Mouse (Mus musculus): ENCODE data around the gene Asf1b. TPM values are rescaled to one million over a fixed set of nuclear protein-coding genes. Genes with fewer than 3 reads are reported as not detected.
A peak's percentile ranks its signal among the peaks of the same experiment; 100 is the strongest.
"Not testable (repeated sequence)": the region's sequence is repeated elsewhere in the genome, so short reads cannot be mapped to it uniquely, and the experiment has no call there.

Asf1b gene
- total RNA-seq, 2 experiments from 2014 or later = 0.39 to 1.2 TPM

DNA sequence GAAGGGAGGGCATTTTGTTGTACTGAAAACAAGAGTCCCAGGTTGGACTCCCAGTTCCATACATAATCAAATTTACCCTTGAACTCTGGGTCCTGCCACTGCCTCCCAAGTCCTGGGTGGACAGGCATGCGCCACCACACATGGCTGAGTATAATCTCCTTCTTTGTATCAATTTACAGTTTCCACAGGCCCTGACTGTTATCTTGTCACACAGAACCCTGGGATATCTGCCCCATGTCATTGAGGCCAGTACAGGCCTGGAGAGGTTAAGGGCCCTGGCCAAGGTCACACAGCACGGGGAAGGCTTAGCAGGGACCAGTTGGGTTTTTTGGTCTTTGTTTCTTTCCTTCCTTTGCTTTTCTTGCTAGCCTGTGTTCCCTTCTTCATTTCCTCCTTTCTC is 37.2 kb downstream of the Asf1b start:
- DNase-seq (ENCODE audit: extremely low spot score in 1 of 2, low spot score in 1 of 2) = no peak

DNA sequence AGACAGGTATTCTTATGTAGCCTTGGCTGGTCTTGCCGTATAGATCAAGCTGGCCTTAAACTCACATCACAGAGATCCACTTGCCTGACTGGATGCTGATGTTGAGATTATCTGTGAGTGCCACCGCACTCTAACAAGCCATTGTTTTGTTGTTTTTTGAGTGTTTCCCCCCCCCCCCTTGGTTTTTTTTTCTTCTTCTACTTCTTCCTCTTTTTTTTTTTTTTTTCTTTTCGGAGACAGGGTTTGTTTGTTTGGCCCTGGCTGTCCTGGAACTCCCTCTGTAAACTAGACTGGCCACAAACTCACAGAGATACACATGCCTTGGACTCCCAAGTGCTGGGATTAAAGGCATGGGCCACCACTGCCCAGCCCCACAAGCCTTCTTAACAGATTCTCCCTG is 38.7 kb downstream of the Asf1b start:
- DNase-seq (ENCODE audit: extremely low spot score in 1 of 2, low spot score in 1 of 2) = no peak

DNA sequence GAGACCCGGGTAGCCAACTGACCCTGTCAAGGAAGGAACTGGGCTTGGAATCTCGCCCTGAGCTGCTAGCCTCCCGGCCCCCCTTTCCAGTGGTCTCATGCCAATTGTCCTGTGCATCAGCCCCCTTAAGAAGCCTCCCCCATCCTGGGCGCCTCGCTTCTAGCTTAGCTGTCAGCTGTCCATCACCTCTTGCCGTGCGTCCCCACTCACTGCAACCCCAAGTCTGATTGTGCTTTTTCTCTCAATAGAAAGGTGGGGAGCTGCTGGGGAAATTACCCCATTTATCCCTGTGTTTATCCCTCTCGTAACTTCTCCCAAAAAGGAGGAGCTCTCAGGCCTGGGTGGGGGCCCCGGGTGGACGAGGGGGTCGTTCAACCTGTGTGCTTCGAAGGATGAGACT is 40.7 kb downstream of the Asf1b start:
- DNase-seq (ENCODE audit: extremely low spot score in 1 of 2, low spot score in 1 of 2) = no peak

DNA sequence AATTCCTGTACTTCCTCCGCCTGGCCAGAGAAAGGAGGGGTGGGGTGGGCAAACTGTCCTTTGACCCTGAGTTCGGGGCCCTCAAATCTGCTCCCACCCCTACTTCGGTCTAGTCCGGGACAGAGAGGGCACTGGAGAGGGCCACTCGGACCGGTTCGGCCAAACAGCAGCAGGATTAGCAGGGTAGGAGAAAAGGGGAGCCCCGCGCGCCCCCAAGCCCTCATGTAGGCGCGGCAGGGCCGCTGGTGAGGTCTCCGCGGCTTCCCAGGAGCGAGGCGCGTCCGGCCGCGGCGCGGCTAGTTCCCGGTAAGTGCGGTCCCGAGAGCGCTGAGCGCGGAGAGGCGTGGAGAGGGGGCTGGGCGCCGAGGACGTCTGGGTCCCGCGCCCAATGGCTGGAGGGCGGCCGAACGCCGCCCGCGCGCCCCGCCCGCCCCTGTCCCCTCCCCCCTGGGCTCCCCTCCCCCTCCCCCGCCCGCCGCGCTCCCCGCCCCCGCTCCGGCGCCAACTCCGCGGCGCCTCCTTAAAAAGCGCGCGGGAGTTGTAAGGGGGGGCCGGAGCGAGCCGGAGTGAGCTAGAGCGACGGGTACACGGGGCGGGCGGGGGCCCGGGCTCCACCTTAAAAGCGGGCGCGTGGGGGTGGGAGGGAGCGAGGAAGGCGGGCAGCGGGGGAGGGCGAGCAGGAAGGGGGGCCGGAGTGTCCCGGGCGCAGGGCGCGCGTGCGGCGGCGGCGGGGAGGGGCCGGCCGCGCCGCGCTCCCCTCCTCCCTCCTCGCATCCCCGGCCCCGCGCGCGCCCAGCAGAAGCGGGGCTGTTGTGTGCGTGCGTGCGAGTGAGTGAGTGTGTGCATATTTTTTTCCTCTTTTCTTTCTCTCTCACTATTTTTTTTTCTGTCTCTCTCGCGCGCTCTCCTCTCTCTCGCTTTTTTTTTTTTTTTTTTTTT is 41.5 kb downstream of the Asf1b start:
- peak in 1 of 2 experiments; percentile 69 for DNase-seq (ENCODE audit: extremely low spot score in 1 of 2, low spot score in 1 of 2)

DNA sequence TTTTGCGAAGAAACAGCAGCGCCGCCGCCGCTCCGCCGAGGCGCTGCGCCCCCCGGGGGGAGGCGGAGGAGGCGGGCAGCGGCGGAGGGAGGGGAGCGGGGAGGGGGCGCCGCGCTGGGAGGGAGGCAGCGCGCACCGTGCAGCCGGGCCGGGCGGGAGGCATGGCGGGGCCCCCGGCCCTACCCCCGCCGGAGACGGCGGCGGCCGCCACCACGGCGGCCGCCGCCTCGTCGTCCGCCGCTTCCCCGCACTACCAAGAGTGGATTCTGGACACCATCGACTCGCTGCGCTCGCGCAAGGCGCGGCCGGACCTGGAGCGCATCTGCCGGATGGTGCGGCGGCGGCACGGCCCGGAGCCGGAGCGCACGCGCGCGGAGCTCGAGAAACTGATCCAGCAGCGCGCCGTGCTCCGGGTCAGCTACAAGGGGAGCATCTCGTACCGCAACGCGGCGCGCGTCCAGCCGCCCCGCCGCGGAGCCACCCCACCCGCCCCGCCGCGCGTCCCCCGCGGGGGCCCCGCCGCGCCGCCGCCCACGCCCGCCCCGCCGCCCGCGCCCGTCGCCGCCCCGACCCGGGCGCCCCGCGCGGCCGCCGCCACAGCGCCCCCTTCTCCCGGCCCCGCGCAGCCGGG is 42.3 kb downstream of the Asf1b start, which contains the start of gene Samd1:
Gene Samd1 (plus strand): TSS at position 162 of the 631 bp plus-strand sequence.
- DNase-seq (ENCODE audit: extremely low spot score in 1 of 2, low spot score in 1 of 2) = peak in 1 of 2 experiments; percentile 51

DNA sequence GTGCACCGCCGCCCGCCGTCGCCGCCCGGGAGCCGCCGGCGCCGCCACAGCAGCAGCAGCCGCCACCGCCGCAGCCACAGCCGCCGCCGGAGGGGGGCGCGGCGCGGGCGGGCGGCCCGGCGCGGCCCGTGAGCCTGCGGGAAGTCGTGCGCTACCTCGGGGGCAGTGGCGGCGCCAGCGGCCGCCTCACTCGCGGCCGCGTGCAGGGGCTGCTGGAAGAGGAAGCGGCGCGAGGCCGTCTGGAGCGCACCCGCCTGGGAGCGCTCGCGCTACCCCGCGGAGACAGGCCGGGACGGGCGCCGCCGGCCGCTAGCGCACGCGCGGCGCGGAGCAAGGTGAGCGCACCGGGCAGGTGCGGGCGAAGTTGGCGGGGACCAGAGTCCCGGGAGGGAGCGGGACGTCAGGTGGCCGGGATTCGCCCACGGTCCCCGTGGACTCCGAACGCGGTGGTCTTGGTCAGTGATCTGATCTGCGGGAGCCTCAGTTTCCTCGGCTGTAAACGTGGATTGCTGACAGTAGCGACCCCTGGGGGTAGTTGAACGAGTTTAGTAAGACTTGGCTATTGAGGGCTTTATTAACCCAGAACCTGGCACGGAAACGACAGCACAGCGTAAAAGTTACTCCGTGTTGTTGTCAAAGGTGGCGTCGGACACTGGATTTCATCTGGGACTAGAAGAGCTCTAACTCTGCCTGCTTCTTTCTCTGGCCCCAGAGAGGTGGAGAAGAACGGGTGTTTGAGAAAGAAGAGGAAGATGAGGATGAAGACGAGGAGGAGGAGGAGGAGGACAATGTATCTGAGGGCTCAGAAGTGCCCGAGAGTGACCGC is 43.1 kb downstream of the Asf1b start:
- peak in 1 of 2 experiments; percentile 55 for DNase-seq (ENCODE audit: extremely low spot score in 1 of 2, low spot score in 1 of 2)

DNA sequence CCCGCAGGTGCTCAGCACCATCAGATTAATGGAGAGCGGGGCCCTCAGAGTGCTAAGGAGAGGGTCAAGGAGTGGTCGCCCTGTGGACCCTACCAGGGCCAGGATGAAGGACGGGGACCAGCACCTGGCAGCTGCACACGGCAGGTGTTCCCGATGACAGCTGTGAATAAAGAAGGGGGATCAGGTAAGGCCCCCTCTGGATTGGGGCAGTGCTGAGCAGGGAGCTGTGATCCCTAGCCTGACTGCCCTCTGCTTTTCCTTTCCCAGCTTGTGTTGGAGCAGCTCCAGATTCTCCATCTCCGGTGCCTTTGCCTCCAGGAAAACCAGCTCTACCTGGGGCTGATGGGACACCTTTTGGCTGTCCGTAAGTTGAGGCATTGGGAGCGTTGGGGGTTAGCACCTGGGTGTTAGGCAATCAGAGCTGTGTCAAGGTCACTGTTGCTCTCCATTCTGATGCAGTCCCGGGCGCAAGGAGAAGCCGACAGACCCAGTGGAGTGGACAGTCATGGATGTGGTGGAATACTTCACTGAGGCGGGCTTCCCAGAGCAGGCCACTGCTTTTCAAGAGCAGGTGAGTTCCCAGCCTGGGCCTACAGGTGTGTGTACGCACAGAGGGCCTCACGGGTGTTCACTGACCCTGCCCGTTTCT is 43.9 kb downstream of the Asf1b start:
- no peak for DNase-seq (ENCODE audit: extremely low spot score in 1 of 2, low spot score in 1 of 2)

DNA sequence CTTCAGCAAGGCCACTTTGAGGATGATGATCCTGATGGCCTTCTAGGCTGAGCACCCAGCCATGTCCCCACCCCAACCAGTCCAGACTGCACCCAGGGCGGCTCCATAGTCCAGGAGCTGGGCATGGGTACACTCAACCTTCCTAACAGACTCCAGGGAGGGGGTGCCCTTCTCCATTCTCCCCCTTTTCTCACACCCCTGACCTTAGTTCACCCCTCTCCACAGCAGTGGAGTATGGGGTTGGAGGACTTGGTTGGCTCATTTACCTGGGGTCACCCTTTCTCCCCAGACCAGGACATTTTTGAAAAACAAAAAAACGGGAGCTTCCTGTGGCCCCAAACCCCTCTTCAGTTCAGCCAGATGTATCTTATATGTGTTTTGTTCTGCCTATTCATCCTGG is 44.5 kb downstream of the Asf1b start:
- no peak for DNase-seq (ENCODE audit: extremely low spot score in 1 of 2, low spot score in 1 of 2)

DNA sequence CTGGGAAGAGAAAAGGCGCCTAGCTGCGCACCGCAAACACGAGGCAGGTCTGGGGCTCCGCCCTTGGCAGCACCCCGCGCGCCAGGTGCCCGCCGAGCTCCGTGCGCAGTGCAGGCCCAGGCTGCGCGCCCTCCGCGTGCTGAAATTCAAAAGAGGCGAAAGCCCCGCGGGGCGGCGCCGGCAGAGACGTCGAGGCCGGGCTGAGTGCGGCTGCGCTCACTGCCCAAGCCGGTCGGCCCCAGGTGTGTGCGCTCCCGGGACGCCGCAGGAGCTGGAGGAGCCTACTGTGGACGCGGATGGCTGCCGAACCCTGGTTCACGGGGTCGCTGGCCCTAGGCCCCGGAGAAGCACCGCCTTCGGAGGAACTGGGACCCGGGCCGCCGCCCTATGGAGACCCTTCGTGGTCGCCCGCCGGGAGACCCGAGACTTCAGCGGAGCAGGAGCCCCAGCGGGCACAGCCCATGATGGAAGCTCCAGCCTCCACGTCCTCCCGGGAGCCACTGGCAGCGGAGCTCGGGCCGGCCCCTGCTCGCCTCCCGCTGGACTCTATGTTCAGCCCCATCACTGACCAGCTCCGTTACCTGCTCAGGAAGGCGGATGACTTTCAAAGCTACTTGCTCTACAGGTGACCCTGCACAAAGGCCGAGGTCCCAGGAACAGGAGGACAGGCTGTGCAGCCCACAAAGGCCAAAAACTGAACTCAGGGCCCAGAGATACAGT is 46.1 kb downstream of the Asf1b start, which contains the start of gene 1700067K01Rik:
Gene 1700067K01Rik (plus strand): TSS at position 222 of the 720 bp plus-strand sequence.
- DNase-seq (ENCODE audit: extremely low spot score in 1 of 2, low spot score in 1 of 2) = no peak

DNA sequence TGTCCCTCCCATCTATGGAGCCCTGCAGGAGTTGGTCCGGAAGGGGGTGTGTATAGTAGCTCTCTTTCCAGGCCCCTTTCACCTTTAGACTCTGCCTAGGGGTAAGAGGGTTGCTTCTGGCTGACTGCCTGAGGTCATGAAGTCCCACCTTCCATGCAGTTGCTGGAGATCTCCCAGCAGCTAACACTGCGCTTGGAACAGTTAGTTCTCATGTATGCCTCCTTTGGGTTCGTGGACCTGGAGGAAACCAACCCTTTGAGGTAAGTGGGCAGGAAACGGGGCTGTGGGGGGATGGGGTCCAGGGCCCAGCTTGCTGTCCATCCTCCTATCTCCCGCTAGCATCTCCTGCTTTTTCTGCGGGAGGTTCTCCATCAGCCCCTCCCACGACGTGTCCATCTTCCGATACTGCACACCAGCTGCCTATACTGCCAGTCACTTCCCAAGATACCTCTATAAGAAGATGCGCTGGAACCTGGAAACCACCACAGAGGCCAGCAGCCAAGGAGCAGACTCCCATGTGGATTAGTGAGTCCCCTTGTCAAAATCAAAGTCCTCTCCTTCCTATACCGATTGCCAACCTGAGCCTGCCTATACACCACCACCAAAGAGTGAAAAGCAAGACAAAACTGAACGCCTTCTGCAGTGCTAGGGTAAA is 47.8 kb downstream of the Asf1b start:
- no peak for DNase-seq (ENCODE audit: extremely low spot score in 1 of 2, low spot score in 1 of 2)

DNA sequence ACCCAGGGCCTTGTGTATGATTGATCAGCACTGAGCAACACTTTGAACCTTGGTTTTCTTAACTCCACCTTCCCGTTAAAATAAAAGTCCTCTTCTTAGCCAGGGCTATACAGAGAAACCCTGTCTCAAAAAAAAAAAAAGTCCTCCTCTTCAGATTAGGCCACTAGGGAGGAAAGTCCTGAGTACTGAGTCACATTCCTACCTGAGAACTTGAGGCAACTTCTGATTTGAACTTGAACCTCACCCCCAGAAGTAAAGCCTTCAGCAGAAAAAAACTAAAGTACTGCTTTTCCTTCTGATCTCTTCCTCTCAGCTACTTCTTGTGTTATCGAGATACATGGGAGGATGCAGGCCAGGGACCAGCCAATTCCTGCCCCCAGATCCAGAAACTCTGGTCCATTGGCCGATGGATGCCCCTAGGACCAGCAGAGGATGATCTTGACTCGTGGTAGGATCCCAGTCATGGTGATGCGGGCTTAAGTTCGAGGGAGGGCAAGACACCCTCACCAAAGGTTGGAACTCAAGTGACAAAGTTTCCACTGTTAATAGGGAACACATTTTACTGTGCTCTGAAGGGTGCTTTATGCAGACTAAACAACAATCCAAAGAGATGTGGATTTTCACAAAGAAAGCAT is 48.4 kb downstream of the Asf1b start:
- DNase-seq (ENCODE audit: extremely low spot score in 1 of 2, low spot score in 1 of 2) = no peak

DNA sequence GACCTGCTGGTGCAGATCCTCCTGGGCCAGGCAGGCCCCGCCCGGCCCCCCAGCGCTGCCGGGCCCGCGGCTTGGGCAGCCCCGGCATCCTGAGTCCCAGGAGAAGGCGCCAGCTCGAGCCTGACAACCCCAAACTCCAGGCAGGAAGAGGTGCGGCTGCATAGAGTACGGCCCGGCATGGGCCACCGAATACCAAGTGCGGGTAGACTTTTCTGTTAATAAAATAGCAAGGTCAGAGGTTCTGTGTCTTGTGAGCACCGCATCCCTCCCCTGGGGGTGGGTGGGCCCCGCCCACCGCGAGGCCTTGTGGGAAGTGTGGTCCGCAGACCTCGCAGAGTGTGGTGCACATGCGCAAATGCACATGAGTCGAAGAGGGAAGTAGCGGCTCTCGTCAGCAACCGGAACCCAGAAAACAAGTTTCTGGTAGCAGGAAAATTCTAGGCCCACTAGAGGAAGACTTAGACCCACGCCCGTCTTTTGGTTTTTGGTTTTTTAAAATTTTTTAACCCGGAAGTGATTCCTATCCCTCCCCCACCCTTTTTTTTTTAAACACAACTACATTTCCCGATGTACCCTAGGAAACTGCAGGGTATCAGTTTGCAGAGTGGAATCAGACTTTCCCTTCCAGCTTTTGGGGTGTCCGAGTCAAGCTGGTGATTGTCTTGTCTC is 49.4 kb downstream of the Asf1b start:
- DNase-seq (ENCODE audit: extremely low spot score in 1 of 2, low spot score in 1 of 2) = peak; percentile 83 to 90

DNA sequence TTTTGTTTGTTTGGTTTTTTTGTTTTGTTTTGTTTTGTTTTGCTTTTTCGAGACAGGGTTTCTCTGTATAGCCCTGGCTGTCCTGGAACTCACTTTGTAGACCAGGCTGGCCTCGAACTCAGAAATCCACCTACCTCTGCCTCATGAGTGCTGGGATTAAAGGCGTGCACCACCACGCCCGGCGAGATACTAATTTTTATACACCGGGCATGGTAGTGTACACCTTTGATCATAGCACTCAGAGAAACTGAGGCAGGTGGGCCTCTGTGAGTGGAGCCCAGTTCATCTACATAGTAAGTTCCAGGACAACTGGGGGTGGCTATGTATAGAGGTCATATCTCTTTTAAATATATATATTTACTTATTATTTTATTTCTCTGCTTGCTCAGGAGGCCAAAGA is 50.2 kb downstream of the Asf1b start:
- not testable (repeated sequence) for DNase-seq (ENCODE audit: extremely low spot score in 1 of 2, low spot score in 1 of 2)

DNA sequence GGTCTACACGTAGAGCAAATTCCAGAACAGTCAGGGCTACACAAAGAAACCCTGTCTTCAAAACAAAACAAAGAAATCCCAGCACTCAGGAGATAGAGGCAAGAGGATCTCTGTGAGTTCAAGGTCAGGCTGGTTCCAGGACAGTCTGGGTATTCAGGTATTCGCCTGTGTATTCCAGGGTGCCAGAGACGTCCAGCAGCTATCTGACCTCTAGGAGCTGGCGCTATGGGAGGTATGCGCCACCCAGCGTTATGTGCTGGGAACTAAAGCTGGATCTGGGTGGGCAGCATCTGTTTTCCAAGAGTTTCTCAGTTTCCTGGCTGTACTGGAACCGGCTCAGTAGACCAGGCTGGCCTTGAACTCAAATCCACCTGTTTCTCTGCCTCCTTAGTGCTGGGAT is 53.1 kb downstream of the Asf1b start:
- no peak for DNase-seq (ENCODE audit: extremely low spot score in 1 of 2, low spot score in 1 of 2)

DNA sequence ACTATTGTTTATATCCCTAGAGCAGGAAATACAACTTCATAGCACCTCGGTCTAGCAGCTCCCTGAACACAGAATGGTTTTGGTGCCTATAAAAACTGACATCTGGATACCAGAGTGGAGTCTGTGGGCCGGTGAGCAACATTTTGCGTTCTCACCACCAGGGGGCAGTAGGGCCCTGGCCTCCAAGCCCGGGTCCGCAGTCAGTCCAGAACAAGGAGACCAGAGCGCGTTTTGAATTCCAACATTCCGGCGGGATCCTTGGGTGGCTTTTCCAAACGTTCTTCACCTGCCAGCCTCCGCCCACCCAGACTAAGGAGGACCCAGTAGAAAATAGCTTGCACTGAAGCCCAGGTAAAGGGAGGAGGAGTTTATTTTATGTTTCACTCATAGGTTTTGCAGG is 54.6 kb downstream of the Asf1b start:
- peak; percentile 77 to 86 for DNase-seq (ENCODE audit: extremely low spot score in 1 of 2, low spot score in 1 of 2)

DNA sequence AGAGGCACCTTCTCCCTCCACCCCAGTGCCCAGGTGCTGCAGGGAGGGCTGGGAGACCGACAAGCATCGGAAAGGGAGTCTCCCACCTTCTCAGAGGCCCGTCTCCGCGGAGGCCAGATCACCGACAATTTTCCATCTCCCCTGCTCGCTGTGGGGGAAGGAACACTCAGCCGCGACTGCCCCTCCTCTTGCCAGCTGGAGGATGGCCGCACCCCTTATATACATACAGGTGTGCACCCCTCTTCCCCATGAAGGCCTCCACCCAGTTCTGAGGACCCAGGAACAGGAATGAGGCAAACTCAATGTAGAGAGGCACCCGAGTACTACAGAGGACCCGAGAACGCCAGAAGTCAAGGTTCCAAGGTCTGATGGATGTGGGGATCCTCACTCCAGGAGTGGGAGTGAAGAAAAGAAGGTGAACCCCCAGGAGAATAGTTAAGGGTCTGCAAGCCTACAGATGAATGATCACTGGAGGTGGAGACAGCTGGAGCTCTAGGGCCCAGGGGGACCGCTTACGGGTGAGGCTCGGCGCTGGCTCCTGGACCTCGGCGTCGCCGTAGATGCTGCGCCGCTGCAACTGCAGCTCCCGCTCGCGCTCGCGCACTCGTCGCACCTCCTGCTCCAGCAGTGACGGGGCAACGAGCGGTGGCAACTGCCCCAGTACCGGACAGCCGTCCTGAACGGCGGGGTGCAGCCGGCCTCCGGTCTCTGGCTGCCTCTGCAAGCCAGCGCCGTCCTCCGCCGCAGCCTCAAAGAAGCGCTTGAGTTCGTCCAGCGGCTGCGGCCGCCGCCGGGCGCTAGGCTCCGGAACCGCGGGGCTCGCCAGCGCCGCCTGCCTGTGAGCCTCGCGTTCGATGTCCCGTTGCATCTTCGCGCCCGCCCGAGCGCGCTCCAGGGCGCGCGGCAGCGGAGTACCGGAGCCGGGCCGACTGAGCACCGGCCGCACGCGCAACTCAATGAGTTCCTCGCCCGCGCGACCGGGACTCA is 55.6 kb downstream of the Asf1b start:
- peak; percentile 55 to 70 for DNase-seq (ENCODE audit: extremely low spot score in 1 of 2, low spot score in 1 of 2)

Data from layer of hippocampus, postnatal 25 days (tissue).